Mouse (Mus musculus) stomach, embryonic 15.5 days (tissue): ENCODE measurements around the gene Srp54b. TPM values are rescaled to one million over a fixed set of nuclear protein-coding genes. Genes with fewer than 3 reads are reported as not detected.
"Not testable (repeated sequence)": the region's sequence is repeated elsewhere in the genome, so short reads cannot be mapped to it uniquely, and the experiment has no call there.

Source experiments
- ATAC-seq: fragments of 200-750 bp; cut with Nextera tagmentation; 2 replicates; pipeline ENCODE4 v1.8.0; 2017; ENCODE audit warnings: low read depth, moderate number of reproducible peaks, moderate TSS enrichment; ENCODE audit not compliant: insufficient read depth, low FRiP score
- H3K27ac ChIP-seq: fragments of 300-500 bp; sonication (generic); 2 replicates; pipeline ENCODE4 v1.5.1; 2015; ENCODE audit warnings: mild to moderate bottlenecking, inconsistent platforms
- H3K27me3 ChIP-seq: fragments of 300-500 bp; sonication (generic); replicated peaks from 2 replicates; pipeline ENCODE4 v1.6.1; 2015; ENCODE audit warnings: inconsistent platforms
- H3K36me3 ChIP-seq: fragments of 300-500 bp; sonication (generic); 2 replicates; pipeline ENCODE4 v1.6.1; 2015; ENCODE audit warnings: inconsistent platforms
- H3K4me1 ChIP-seq: fragments of 300-500 bp; sonication (generic); 2 replicates; pipeline ENCODE4 v1.6.1; 2015; ENCODE audit warnings: inconsistent platforms
- H3K4me2 ChIP-seq: fragments of 300-500 bp; sonication (generic); 2 replicates; pipeline ENCODE4 v1.6.1; 2015; ENCODE audit warnings: mild to moderate bottlenecking, inconsistent platforms
- H3K4me3 ChIP-seq: fragments of 300-500 bp; sonication (generic); replicated peaks from 2 replicates; pipeline ENCODE4 v1.5.1; 2015; ENCODE audit warnings: inconsistent platforms
- H3K9ac ChIP-seq: fragments of 300-500 bp; sonication (generic); 2 replicates; pipeline ENCODE4 v1.6.1; 2015; ENCODE audit warnings: inconsistent platforms
- H3K9me3 ChIP-seq: fragments of 300-500 bp; sonication (generic); 2 replicates; pipeline ENCODE4 v1.6.1; 2016; ENCODE audit warnings: inconsistent platforms
- WGBS: fragments of 180-500 bp; shearing (Covaris S2); methylation state at CpG from one replicate; pipeline ENCODE4 v1.1.7; 2015; 5-methylcytosine and 5-hydroxymethylcytosine counted together
- polyA plus RNA-seq: library from polyadenylated mRNA; unstranded; fragments of >200 nt; fragmentation: Nextera tagmentation; extraction: Ambion mirVana; gene quantifications from 2 replicates; pipeline ENCODE4 v1.2.1, GENCODE M21; 2015

The Srp54b gene
- polyA plus RNA-seq: 62.7 and 69.3 TPM in 2 replicates

DNA sequence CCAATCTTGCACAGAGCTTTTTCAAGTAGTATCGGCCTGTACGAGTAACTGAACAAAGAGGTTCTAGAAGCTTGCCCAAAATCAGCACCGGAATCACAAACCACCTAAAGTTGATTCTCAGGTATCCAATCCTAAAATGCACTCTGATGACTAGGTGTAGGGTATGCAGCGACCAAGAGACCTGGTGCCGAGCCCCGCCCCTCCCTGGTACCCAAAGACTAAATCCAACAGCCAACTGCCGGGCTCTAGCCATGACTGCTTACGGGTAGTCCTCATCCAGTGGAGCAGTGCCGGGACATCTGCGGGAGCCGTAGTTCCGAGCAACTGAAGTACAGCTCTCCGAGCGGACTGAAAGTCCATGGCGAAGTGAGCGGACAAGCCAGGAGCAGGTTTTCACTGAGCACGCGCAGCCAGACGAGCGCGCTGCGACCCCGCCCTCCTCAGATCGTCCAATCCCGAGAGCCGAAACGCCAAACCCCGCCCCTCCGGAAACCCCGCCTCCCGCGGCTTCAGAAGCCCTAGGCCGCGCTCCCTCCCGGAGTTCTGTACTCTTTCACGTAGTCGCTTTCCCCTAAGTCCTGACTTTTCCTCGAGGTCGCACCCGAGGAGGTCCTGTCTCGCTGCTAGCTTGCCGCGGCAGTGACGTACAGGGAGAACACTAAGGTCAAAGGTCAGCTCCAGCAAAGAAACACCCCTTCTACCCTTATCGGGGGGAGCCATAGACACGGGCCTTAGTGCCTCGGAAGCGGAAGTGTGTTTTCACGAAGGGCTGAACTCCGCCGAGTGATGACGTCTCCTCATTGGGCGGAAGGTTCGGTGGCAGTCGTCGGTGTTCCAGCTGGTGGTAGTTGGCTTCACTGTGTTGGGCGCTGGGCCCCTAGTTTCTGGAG is at the start of gene Srp54b:
TSS of gene Srp54b (plus strand) at position 546 of the 890 bp plus-strand sequence.
- peak within 1 kb of the TSS; percentile 26; the same call in 1 of the 2 replicates for H3K4me3 ChIP-seq
- no CpG with 5 or more reads among the region's 57 CpGs for WGBS
- not testable (repeated sequence) for H3K36me3 ChIP-seq, H3K27me3 ChIP-seq, H3K27ac ChIP-seq, H3K4me1 ChIP-seq, H3K9ac ChIP-seq, H3K9me3 ChIP-seq, H3K4me2 ChIP-seq
- ATAC-seq: peak; percentile 98

DNA sequence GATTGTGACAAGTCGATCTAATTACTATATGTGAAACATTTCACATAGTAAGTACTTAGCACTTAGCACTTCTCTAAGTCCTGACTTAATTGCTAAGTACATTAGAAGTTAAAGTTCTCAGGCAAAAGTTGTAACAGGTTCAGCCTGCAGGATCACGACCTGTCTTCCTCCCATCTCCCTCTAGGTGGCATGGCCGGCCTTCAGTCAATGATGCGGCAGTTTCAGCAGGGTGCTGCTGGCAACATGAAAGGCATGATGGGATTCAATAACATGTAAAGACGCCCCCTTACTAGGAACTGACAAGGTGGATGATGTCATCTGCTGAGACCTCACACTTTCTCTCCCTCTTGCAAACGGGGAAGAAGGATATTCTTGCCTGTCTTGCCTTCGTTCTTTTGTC is 42.3 kb upstream of the Srp54b start:
- WGBS: no CpG with 5 or more reads among the region's 7 CpGs
- H3K27me3 ChIP-seq, H3K9ac ChIP-seq, H3K4me2 ChIP-seq, H3K9me3 ChIP-seq, H3K36me3 ChIP-seq, H3K4me1 ChIP-seq, H3K4me3 ChIP-seq, ATAC-seq, H3K27ac ChIP-seq: not testable (repeated sequence)

DNA sequence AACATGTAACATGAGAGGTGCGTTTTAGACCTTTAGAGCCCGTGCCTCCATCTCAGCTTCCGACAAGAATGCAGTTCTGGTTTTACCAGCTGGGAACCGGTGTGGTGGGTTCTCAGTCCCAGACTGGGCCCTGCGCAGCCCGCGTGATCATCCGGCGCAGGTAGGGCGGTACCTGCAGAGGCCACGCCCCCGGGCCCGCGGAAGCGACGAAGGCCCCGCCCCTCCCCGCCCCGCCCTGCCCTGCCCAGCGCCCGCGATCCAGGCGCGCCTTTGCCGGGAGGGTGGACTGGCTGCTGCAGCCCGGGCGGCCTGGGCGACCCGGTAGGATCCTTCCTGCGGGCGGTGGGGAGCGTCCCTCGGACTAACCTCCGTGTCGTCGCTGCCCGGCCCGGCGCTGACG is 30.7 kb upstream of the Srp54b start, which contains the start of gene Fam177a:
TSS of gene Fam177a (plus strand) at position 228 of the 400 bp plus-strand sequence.
- not testable (repeated sequence) for H3K27me3 ChIP-seq, H3K36me3 ChIP-seq, H3K27ac ChIP-seq, H3K4me2 ChIP-seq, H3K9me3 ChIP-seq, H3K9ac ChIP-seq, H3K4me1 ChIP-seq, H3K4me3 ChIP-seq
- ATAC-seq: peak; percentile 99
- no CpG with 5 or more reads among the region's 40 CpGs for WGBS

DNA sequence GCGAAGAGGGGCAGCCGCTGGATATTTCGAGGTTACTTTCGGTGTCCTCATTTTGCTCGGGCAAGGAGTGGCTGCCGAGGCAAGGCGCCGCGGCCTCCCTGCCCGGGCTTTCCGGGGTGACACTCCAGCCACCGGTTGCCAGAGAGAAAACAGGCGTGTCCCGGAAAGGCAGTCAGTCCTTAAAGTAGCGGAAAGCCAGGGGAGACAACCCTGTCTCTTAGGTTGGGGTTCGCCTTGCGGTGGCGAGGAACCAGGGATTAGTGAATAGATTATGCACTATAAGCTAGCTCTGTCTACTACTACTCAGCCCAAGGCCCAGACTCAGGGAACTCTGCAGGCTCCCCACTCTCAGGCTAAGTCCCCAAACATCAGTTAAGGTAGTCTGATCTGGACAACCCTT is 30.2 kb upstream of the Srp54b start:
- H3K4me2 ChIP-seq, H3K27me3 ChIP-seq, H3K9ac ChIP-seq, H3K9me3 ChIP-seq, H3K4me1 ChIP-seq, H3K4me3 ChIP-seq, H3K27ac ChIP-seq, H3K36me3 ChIP-seq: not testable (repeated sequence)
- no CpG with 5 or more reads among the region's 18 CpGs for WGBS
- peak; percentile 47; the same call in 1 of the 2 replicates for ATAC-seq

DNA sequence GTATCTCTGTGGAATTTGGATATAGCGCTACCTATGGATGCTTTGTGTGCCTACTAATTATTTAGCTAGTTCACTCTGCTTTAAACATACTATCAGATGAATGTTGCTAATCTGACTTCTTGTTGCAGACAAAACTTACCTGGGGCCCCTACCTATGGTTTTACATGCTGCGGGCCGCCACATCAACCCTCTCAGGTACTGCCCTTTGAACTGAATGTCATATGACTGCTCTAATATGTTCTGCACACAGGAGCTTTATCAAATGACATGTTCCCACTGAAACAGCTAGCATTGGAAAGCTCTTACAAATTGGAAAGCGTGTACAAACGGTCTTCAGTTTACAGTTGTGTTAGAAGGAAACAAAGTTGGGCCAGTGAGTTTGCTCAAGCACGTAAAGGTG is 19.4 kb upstream of the Srp54b start:
- H3K9ac ChIP-seq, H3K4me3 ChIP-seq, H3K27me3 ChIP-seq, H3K27ac ChIP-seq, H3K4me1 ChIP-seq, H3K36me3 ChIP-seq, ATAC-seq, H3K9me3 ChIP-seq, H3K4me2 ChIP-seq: not testable (repeated sequence)
- WGBS: no CpG with 5 or more reads among the region's 6 CpGs

DNA sequence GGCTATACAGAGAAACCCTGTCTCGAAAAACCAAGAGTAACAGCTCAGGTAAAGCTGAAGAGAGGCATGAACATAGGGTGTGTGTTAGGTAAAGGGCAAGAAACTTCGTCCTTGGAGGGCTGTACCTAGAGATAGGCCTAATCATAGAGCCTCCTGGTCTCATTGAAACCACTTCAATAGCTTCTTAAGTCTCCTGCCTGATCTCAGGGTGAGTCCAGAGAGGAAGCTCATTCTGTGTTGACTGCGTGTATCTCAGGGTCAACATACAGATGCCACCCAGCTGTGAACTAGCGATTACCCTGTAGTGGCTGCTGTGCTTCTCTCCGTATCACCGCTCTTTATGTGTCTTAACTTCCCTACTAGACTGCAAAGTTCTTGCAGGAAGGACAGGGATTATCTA is 17.0 kb upstream of the Srp54b start:
- not testable (repeated sequence) for H3K27ac ChIP-seq, H3K9ac ChIP-seq, ATAC-seq, H3K4me3 ChIP-seq, H3K36me3 ChIP-seq, H3K9me3 ChIP-seq, H3K4me2 ChIP-seq, H3K27me3 ChIP-seq, H3K4me1 ChIP-seq
- WGBS: no CpG with 5 or more reads among the region's 6 CpGs

DNA sequence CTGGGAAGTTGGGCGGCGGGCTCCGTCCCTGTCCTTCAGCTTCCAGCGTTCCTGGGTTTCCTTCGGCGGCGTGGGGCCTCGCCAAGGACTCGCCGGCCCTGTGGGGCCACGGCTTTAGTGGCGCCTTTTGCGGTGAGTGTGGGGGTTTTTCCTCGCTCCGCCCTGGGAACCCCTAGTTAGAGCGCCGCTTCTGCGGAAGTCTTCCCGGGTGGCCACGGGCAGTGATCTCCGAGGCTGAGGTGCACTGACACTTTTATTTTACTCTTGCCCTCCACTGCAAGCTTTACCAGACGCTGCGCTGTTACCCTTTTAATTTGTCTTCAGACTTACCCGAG is 512 bp downstream of the Srp54b start:
- not testable (repeated sequence) for H3K9me3 ChIP-seq, H3K27me3 ChIP-seq, H3K36me3 ChIP-seq, H3K9ac ChIP-seq, H3K4me1 ChIP-seq, H3K27ac ChIP-seq, H3K4me2 ChIP-seq
- H3K4me3 ChIP-seq: peak overlapping the region; percentile 26; the same call in 1 of the 2 replicates
- ATAC-seq: peak; percentile 38
- under 1% methylated on average over 13 of the region's 24 CpGs for WGBS

DNA sequence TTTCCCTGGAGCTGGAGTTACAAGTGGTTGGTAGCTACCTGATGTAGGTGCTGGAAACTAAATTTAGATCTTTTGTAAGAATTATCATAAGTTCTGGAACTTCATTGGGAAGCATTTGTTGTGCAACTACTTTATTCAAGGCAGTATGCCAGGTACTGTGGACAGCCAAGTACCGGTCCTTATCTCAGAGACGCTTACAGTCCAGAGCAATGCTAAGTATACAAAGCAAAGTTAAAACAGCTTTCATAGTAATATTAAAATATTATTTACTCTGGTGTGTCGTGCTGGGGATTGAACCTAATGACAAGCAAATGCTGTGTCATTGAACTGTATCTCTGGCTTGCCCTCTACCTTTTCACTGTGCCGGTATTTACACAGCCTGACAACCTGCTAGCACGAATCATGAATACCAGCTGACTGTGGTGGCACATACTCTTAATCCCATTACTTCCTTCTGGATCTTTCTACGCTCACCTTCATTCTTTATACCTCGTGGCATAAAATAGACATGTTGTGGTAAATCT is 12.2 kb downstream of the Srp54b start:
- ATAC-seq, H3K27ac ChIP-seq, H3K27me3 ChIP-seq, H3K9ac ChIP-seq, H3K4me2 ChIP-seq, H3K4me3 ChIP-seq, H3K36me3 ChIP-seq, H3K9me3 ChIP-seq, H3K4me1 ChIP-seq: not testable (repeated sequence)
- no CpG with 5 or more reads among the region's 7 CpGs for WGBS

DNA sequence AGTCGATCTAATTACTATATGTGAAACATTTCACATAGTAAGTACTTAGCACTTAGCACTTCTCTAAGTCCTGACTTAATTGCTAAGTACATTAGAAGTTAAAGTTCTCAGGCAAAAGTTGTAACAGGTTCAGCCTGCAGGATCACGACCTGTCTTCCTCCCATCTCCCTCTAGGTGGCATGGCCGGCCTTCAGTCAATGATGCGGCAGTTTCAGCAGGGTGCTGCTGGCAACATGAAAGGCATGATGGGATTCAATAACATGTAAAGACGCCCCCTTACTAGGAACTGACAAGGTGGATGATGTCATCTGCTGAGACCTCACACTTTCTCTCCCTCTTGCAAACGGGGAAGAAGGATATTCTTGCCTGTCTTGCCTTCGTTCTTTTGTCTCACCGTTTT is 32.8 kb downstream of the Srp54b start:
- H3K9ac ChIP-seq, H3K36me3 ChIP-seq, H3K4me3 ChIP-seq, H3K27me3 ChIP-seq, H3K27ac ChIP-seq, H3K4me1 ChIP-seq, H3K4me2 ChIP-seq, ATAC-seq, H3K9me3 ChIP-seq: not testable (repeated sequence)
- WGBS: no CpG with 5 or more reads among the region's 8 CpGs

DNA sequence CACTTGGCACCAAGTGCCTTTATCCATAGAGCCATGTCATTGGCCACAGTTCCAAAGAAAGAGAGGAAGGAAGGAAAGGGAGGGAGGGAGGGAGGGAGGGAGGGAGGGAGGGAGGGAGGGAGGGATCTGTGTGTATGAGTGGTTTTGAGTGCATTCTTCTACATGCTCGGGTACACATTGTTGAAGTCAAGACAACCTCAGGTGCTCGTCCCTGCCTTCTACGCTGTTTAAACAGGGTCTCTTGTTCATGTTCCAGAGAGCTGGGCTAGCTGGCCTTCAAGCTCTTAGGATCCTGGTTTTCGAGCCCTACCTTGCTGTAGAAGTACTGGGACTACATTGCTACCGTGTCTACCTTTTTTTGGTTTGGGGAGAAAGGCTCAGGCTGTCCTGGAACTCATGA is 34.2 kb downstream of the Srp54b start:
- H3K27me3 ChIP-seq, H3K36me3 ChIP-seq: not testable (repeated sequence)
- no CpG with 5 or more reads among the region's 5 CpGs for WGBS

DNA sequence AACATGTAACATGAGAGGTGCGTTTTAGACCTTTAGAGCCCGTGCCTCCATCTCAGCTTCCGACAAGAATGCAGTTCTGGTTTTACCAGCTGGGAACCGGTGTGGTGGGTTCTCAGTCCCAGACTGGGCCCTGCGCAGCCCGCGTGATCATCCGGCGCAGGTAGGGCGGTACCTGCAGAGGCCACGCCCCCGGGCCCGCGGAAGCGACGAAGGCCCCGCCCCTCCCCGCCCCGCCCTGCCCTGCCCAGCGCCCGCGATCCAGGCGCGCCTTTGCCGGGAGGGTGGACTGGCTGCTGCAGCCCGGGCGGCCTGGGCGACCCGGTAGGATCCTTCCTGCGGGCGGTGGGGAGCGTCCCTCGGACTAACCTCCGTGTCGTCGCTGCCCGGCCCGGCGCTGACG is 44.4 kb downstream of the Srp54b start, which contains the start of gene 1700047I17Rik2:
TSS of gene 1700047I17Rik2 (plus strand) at position 287 of the 400 bp plus-strand sequence.
- H3K27ac ChIP-seq, H3K27me3 ChIP-seq, H3K4me1 ChIP-seq, H3K9ac ChIP-seq, H3K4me2 ChIP-seq, H3K9me3 ChIP-seq, H3K4me3 ChIP-seq, H3K36me3 ChIP-seq: not testable (repeated sequence)
- peak; percentile 97 for ATAC-seq
- no CpG with 5 or more reads among the region's 40 CpGs for WGBS

More for the DNA sequence above, 34.2 kb downstream of the Srp54b start:
- H3K4me1 ChIP-seq, H3K4me3 ChIP-seq, H3K4me2 ChIP-seq, ATAC-seq, H3K27ac ChIP-seq, H3K9me3 ChIP-seq, H3K9ac ChIP-seq: not testable (repeated sequence)

DNA sequence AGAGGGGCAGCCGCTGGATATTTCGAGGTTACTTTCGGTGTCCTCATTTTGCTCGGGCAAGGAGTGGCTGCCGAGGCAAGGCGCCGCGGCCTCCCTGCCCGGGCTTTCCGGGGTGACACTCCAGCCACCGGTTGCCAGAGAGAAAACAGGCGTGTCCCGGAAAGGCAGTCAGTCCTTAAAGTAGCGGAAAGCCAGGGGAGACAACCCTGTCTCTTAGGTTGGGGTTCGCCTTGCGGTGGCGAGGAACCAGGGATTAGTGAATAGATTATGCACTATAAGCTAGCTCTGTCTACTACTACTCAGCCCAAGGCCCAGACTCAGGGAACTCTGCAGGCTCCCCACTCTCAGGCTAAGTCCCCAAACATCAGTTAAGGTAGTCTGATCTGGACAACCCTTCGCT is 44.9 kb downstream of the Srp54b start:
- no CpG with 5 or more reads among the region's 18 CpGs for WGBS
- H3K4me3 ChIP-seq, H3K36me3 ChIP-seq, H3K4me1 ChIP-seq, H3K27me3 ChIP-seq, H3K9ac ChIP-seq, H3K9me3 ChIP-seq, H3K27ac ChIP-seq, H3K4me2 ChIP-seq: not testable (repeated sequence)
- ATAC-seq: peak; percentile 33
